Mouse (Mus musculus): ENCODE measurements around the gene Hoxb1.

- TF ChIP-seq POLR2AphosphoS2 (IDR thresholded peaks at IDR 0.05; ENCODE audit: insufficient read length, low read depth) (no peak), POLR2A (IDR thresholded peaks at IDR 0.05; ENCODE audit: insufficient read length, low read depth) (no peak), USF1 (IDR thresholded peaks at IDR 0.05; ENCODE audit: low read depth) (no peak), MAX (IDR thresholded peaks at IDR 0.05; ENCODE audit: low read depth) (no peak), TCF3 (IDR thresholded peaks at IDR 0.05; ENCODE audit: insufficient read length, low read depth) (no peak)
Observed at GRCm38 (mm10) chr11:96343206-96343745, 22.3 kb upstream of the Hoxb1 start.

Data from myocyte (in vitro differentiated cells).